Mouse (Mus musculus): ENCODE data around the gene Acadvl.

- TF ChIP-seq CTCF (IDR thresholded peaks at IDR 0.05; ENCODE audit: borderline replicate concordance, insufficient read depth, low read depth, low read length) (no peak), POLR2A (IDR thresholded peaks at IDR 0.05; ENCODE audit: borderline replicate concordance, insufficient read depth, low read length) (no peak)
Observed at GRCm38 (mm10) chr11:69984431-69984830, 30.8 kb downstream of the Acadvl start.
